Mouse (Mus musculus) CH12.LX (cell line): ENCODE measurements around the gene Uqcrc1. TPM values are rescaled to one million over a fixed set of nuclear protein-coding genes. Genes with fewer than 3 reads are reported as not detected.

Experiments used
- DNase-seq: peaks from one replicate; pipeline ENCODE4 v3.0.0-alpha.2; 2013; ENCODE audit errors: extremely low read depth
- H3K27ac ChIP-seq: 2 replicates; pipeline ENCODE4 v1.5.1; 2012; ENCODE audit warnings: low read depth, mild to moderate bottlenecking, control low read depth, moderate library complexity; ENCODE audit not compliant: insufficient read depth
- H3K27me3 ChIP-seq: replicated peaks from 2 replicates; pipeline ENCODE3; 2012; ENCODE audit warnings: inconsistent platforms
- H3K36me3 ChIP-seq, 2 experiments: replicated peaks in 1 of 2; 2 replicates each; pipeline versions ENCODE3 to v1.6.1; 2012; ENCODE audit warnings: inconsistent platforms in 1 of 2, low read length in 1 of 2, mild to moderate bottlenecking in 1 of 2, mixed read lengths in 1 of 2, moderate library complexity in 1 of 2; ENCODE audit not compliant: control insufficient read depth in 1 of 2, insufficient read depth in 1 of 2
- H3K4me1 ChIP-seq, 2 experiments: 2 replicates each; pipeline ENCODE4 v1.6.1; 2012; ENCODE audit warnings: inconsistent platforms in 1 of 2, moderate library complexity in 1 of 2; ENCODE audit not compliant: insufficient read depth in 2 of 2, control insufficient read depth in 1 of 2
- H3K4me2 ChIP-seq: 2 replicates; pipeline ENCODE4 v1.6.1; 2012; ENCODE audit warnings: low read depth, mild to moderate bottlenecking, control low read depth; ENCODE audit not compliant: poor library complexity, insufficient read depth, severe bottlenecking
- H3K4me3 ChIP-seq, 3 experiments: fragments of 150-350 bp in 1 of 3; sonication (generic) in 1 of 3; replicated peaks in 1 of 3; 2 replicates each; pipeline versions ENCODE3 to v1.5.1; 2011 to 2012; ENCODE audit warnings: low read depth in 2 of 3, low read length in 2 of 3, mild to moderate bottlenecking in 2 of 3, moderate library complexity in 2 of 3, control low read depth in 1 of 3, improper control_type of control experiment in 1 of 3, inconsistent platforms in 1 of 3, mixed read lengths in 1 of 3; ENCODE audit not compliant: poor library complexity in 1 of 3
- H3K79me2 ChIP-seq: replicated peaks from 2 replicates; pipeline ENCODE4 v1.6.1; 2012; ENCODE audit warnings: mild to moderate bottlenecking, moderate library complexity; ENCODE audit not compliant: control insufficient read depth, poor library complexity, insufficient read depth, severe bottlenecking; ENCODE audit errors: extremely low read depth
- H3K9ac ChIP-seq: 2 replicates; pipeline ENCODE4 v1.6.1; 2012; ENCODE audit warnings: low read depth, mild to moderate bottlenecking, control low read depth, moderate library complexity; ENCODE audit not compliant: insufficient read depth
- H3K9me3 ChIP-seq: replicated peaks from 2 replicates; pipeline ENCODE3; 2012; ENCODE audit warnings: low read length, inconsistent platforms, mixed read lengths
- BHLHE40 ChIP-seq: IDR thresholded peaks from 2 replicates; pipeline ENCODE4 v1.6.1; 2011; ENCODE audit warnings: mild to moderate bottlenecking, low read depth, low read length, improper control_type of control experiment
- CHD1 ChIP-seq: IDR thresholded peaks from 2 replicates; pipeline ENCODE4 v1.6.1; 2012; ENCODE audit warnings: low read depth, low read length, improper control_type of control experiment, inconsistent platforms
- E2F4 ChIP-seq: IDR thresholded peaks from 2 replicates; pipeline ENCODE4 v1.6.1; 2011; ENCODE audit warnings: low read depth, low read length, improper control_type of control experiment; ENCODE audit not compliant: insufficient replicate concordance
- ELF1 ChIP-seq: IDR thresholded peaks from 2 replicates; pipeline ENCODE4 v1.6.1; 2014; ENCODE audit warnings: low read depth, mild to moderate bottlenecking, inconsistent platforms, low read length, improper control_type of control experiment
- EP300 ChIP-seq: IDR thresholded peaks from 2 replicates; pipeline ENCODE4 v1.6.1; 2011; ENCODE audit warnings: low read length, improper control_type of control experiment
- ETS1 ChIP-seq: conservative IDR thresholded peaks from 2 replicates; pipeline ENCODE4 v1.6.1; 2012; ENCODE audit warnings: low read depth, mild to moderate bottlenecking, inconsistent platforms, low read length, improper control_type of control experiment, moderate library complexity
- GABPA ChIP-seq: IDR thresholded peaks from 2 replicates; pipeline ENCODE4 v1.6.1; 2012; ENCODE audit warnings: low read depth, low read length, improper control_type of control experiment, inconsistent platforms; ENCODE audit not compliant: insufficient replicate concordance
- HCFC1 ChIP-seq: IDR thresholded peaks from 2 replicates; pipeline ENCODE4 v1.6.1; 2012; ENCODE audit warnings: low read depth, mild to moderate bottlenecking, inconsistent platforms, low read length, improper control_type of control experiment
- JUN ChIP-seq: IDR thresholded peaks from 2 replicates; pipeline ENCODE4 v1.6.1; 2011; ENCODE audit warnings: low read depth, mild to moderate bottlenecking, low read length, improper control_type of control experiment, moderate library complexity; ENCODE audit not compliant: insufficient read depth
- JUND ChIP-seq: conservative IDR thresholded peaks from 2 replicates; pipeline ENCODE4 v1.6.1; 2011; ENCODE audit warnings: low read depth, low read length, improper control_type of control experiment
- KAT2A ChIP-seq: IDR thresholded peaks from 2 replicates; pipeline ENCODE4 v1.6.1; 2012; ENCODE audit warnings: low read length, improper control_type of control experiment, inconsistent platforms; ENCODE audit not compliant: insufficient replicate concordance
- MAX ChIP-seq: IDR thresholded peaks from 2 replicates; pipeline ENCODE4 v1.6.1; 2011; ENCODE audit warnings: low read length, improper control_type of control experiment
- MEF2A ChIP-seq: IDR thresholded peaks from 2 replicates; pipeline ENCODE4 v1.6.1; 2014; ENCODE audit warnings: low read depth, mild to moderate bottlenecking, inconsistent platforms, low read length, improper control_type of control experiment, borderline replicate concordance
- MXI1 ChIP-seq: IDR thresholded peaks from 2 replicates; pipeline ENCODE4 v1.6.1; 2011; ENCODE audit warnings: mild to moderate bottlenecking, low read depth, low read length, improper control_type of control experiment
- MYC ChIP-seq: IDR thresholded peaks from 2 replicates; pipeline ENCODE4 v1.6.1; 2011; ENCODE audit warnings: low read depth, mild to moderate bottlenecking, improper control_type of control experiment, low read length
- NELFE ChIP-seq: IDR thresholded peaks from 2 replicates; pipeline ENCODE4 v1.6.1; 2011; ENCODE audit warnings: low read depth, low read length, improper control_type of control experiment
- NRF1 ChIP-seq: IDR thresholded peaks from 2 replicates; pipeline ENCODE4 v1.6.1; 2014; ENCODE audit warnings: low read depth, mild to moderate bottlenecking, inconsistent platforms, low read length, improper control_type of control experiment, moderate library complexity
- PAX5 ChIP-seq: IDR thresholded peaks from 2 replicates; pipeline ENCODE4 v1.6.1; 2012; ENCODE audit warnings: low read length, inconsistent platforms, mixed read lengths
- POLR2A ChIP-seq: IDR thresholded peaks from 2 replicates; pipeline ENCODE4 v1.6.1; 2011; ENCODE audit warnings: low read depth, mild to moderate bottlenecking, improper control_type of control experiment, low read length
- POLR2AphosphoS2 ChIP-seq: IDR thresholded peaks from 2 replicates; pipeline ENCODE4 v1.6.1; 2011; ENCODE audit warnings: low read depth, low read length, improper control_type of control experiment
- RAD21 ChIP-seq: IDR thresholded peaks from 2 replicates; pipeline ENCODE4 v1.6.1; 2011; ENCODE audit warnings: low read depth, mild to moderate bottlenecking, low read length, improper control_type of control experiment, moderate library complexity
- RCOR1 ChIP-seq: conservative IDR thresholded peaks from 2 replicates; pipeline ENCODE4 v1.6.1; 2012; ENCODE audit warnings: low read depth, mild to moderate bottlenecking, inconsistent platforms, low read length, improper control_type of control experiment
- SMC3 ChIP-seq: IDR thresholded peaks from 2 replicates; pipeline ENCODE4 v1.6.1; 2011; ENCODE audit warnings: low read depth, low read length, improper control_type of control experiment
- TBP ChIP-seq: conservative IDR thresholded peaks from 2 replicates; pipeline ENCODE4 v1.6.1; 2011; ENCODE audit warnings: low read depth, low read length, improper control_type of control experiment
- TCF12 ChIP-seq: IDR thresholded peaks from 2 replicates; pipeline ENCODE4 v1.6.1; 2014; ENCODE audit warnings: low read depth, mild to moderate bottlenecking, inconsistent platforms, low read length, improper control_type of control experiment
- UBTF ChIP-seq: IDR thresholded peaks from 2 replicates; pipeline ENCODE4 v1.6.1; 2012; ENCODE audit warnings: low read depth, mild to moderate bottlenecking, inconsistent platforms, low read length, improper control_type of control experiment, moderate library complexity
- USF1 ChIP-seq: IDR thresholded peaks from 2 replicates; pipeline ENCODE4 v1.6.1; 2014; ENCODE audit warnings: low read depth, mild to moderate bottlenecking, inconsistent platforms, low read length, improper control_type of control experiment
- USF2 ChIP-seq: conservative IDR thresholded peaks from 2 replicates; pipeline ENCODE4 v1.6.1; 2011; ENCODE audit warnings: low read depth, low read length, improper control_type of control experiment
- ZC3H11A ChIP-seq: IDR thresholded peaks from 2 replicates; pipeline ENCODE4 v1.6.1; 2012; ENCODE audit warnings: low read depth, mild to moderate bottlenecking, inconsistent platforms, low read length, improper control_type of control experiment
- ZMIZ1 ChIP-seq: IDR thresholded peaks from 2 replicates; pipeline ENCODE4 v1.6.1; 2012; ENCODE audit warnings: low read depth, mild to moderate bottlenecking, inconsistent platforms, low read length, improper control_type of control experiment
- ZNF384 ChIP-seq: IDR thresholded peaks from 2 replicates; pipeline ENCODE4 v1.6.1; 2012; ENCODE audit warnings: low read depth, low read length, improper control_type of control experiment, inconsistent platforms
- dilution Hi-C: fragments of 300-500 bp; cut with MboI; formaldehyde crosslinking; loops from 2 replicates; pipeline ENCODE4 v1.14.3; 2020; ENCODE audit warnings: low sequenced_read_pairs; ENCODE audit not compliant: extremely low pct_unique_long_range_greater_than_20kb, extremely low pct_ligation_motif_present
- in situ Hi-C: fragments of 300-500 bp; cut with MboI; formaldehyde crosslinking; loops from 3 replicates; pipeline ENCODE4 v1.14.3; 2019; ENCODE audit warnings: low sequenced_read_pairs, low pct_ligation_motif_present, low pct_unique_long_range_greater_than_20kb, mixed read lengths
- polyA plus RNA-seq: library from polyadenylated mRNA; unstranded; fragments of >175 nt; gene quantifications from 2 replicates; pipeline ENCODE4 v1.2.1, GENCODE M21; 2012; ENCODE audit warnings: low read depth; ENCODE audit not compliant: insufficient read length
- total RNA-seq, 2 experiments: library from RNA; depleted of rRNA; stranded (reverse); fragments of 300-350 nt in 1 of 2; fragments of >200 nt in 1 of 2; gene quantifications; 2 replicates each; pipeline ENCODE4 v1.2.3; 2012 to 2014

The Uqcrc1 gene
- total and polyA plus RNA-seq, 3 experiments, result 301 to 351 (median 326) TPM

DNA sequence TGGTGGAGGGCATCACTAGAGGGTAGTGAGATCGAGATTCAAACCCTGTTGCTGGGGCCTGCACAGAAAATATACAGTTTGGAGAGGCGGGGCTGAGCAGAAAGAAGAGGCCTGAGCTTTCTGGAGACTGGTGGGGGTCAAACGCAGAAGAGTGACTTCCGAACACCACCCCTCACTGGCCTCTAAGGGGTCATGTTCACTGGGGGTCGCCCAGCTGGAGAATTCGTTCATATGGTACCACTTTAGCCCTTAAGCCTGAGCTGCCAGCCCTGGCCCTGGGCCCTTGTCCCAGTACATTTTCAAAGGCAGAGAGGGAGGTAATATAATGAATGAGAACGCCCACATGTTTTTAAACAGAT lies 54.0 kb downstream of the Uqcrc1 start:
- dilution Hi-C loops, result no loop called here
- Histone ChIP-seq H3K36me3 (no peaks in the 10 kb centered on the region), H3K27ac (no peak overlapping the region), H3K4me1 (peaks cover 16 to 52% of the 10 kb centered on the region in 2 experiments), H3K27me3 (no peaks in the 10 kb centered on the region), H3K9ac (peak overlapping the region; percentile 27; the same call in 1 of the 2 replicates), H3K4me2 (0 out of 2 replicates have a peak overlapping the region, but pooled peaks have one; percentile 99), H3K4me3 (no peak overlapping the region), H3K79me2 (no peaks in the 10 kb centered on the region), H3K9me3 (no peaks in the 10 kb centered on the region)
- TF ChIP-seq USF1, result no peak
- TF ChIP-seq PAX5, result no peak
- TF ChIP-seq ZMIZ1, result no peak
- TF ChIP-seq NRF1, result no peak
- in situ Hi-C loops, result no loop called here
- no peak for DNase-seq

DNA sequence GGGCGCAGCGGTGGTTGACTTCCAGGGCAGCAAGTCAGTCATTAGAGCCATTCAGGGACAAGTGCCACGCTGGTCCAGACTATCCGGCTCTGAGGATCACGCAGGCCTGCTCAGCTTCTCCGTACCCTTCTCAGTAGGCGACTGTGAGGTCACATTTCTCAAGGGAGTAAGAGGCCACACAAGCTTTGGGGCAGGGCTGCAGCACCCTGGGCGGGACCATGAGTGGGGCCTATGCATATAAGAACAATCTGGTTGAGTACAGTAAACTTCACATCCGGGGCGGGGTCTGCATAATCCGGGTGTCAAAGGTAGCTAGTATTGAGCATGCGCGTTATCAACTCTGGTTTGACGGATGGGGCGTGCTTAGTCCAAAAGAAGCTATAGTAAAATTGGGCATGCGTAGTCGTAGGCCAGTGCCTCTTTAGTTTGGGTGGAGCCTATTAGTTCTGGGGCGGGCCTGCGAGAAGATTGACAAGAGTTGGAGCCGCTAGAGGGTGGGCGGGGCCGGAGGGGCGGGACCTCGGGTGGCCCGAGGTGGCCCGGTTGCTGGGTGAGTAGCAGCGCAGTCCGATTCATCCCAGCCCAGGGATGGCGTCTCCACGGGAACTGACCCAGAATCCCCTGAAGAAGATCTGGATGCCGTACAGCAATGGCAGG lies 55.1 kb downstream of the Uqcrc1 start, which contains the start of gene Pfkfb4:
Gene Pfkfb4 (plus strand): TSS at position 351 of the 657 bp plus-strand sequence.
- peak within 1 kb of the TSS; percentile 99 for H3K4me2 ChIP-seq
- dilution Hi-C loops, result no loop called here
- H3K36me3 ChIP-seq, result no peaks in the 10 kb centered on the region
- H3K4me1 ChIP-seq, result peaks cover 19 to 60% of the 10 kb centered on the region in 2 experiments
- no peaks in the 10 kb centered on the region for H3K27me3 ChIP-seq
- H3K79me2 ChIP-seq, result no peaks in the 10 kb centered on the region
- no peaks in the 10 kb centered on the region for H3K9me3 ChIP-seq
- DNase-seq, result peak; percentile 100
- peak within 1 kb of the TSS; percentile 60 to 77 (median 61) for H3K4me3 ChIP-seq
- in situ Hi-C loops, result no loop called here
- peak within 1 kb of the TSS; percentile 86 for H3K9ac ChIP-seq
- peak within 1 kb of the TSS; percentile 67 for H3K27ac ChIP-seq
- TF ChIP-seq NRF1, result peak; percentile 85
- no peak for TF ChIP-seq ZC3H11A
- peak; percentile 44; the same call in 1 of the 2 replicates for TF ChIP-seq ETS1
- TF ChIP-seq KAT2A, result 0 out of 2 replicates have a peak, but pooled peaks have one; percentile 60
- TF ChIP-seq HCFC1, result peak; percentile 66
- TF ChIP-seq NELFE, result peak; percentile 97
- peak; percentile 78; the same call in 1 of the 2 replicates for TF ChIP-seq POLR2AphosphoS2
- TF ChIP-seq MXI1, result peak; percentile 65; the same call in 1 of the 2 replicates
- TF ChIP-seq MAX, result peak; percentile 83
- peak; percentile 90 for TF ChIP-seq TCF12
- no peak for TF ChIP-seq JUND
- TF ChIP-seq EP300, result peak; percentile 48; the same call in 1 of the 2 replicates
- TF ChIP-seq TBP, result peak; percentile 86; the same call in 1 of the 2 replicates
- TF ChIP-seq GABPA, result no peak
- no peak for TF ChIP-seq USF1
- TF ChIP-seq CHD1, result no peak
- no peak for TF ChIP-seq SMC3
- 0 out of 2 replicates have a peak, but pooled peaks have one; percentile 69 for TF ChIP-seq E2F4
- TF ChIP-seq RCOR1, result no peak
- no peak for TF ChIP-seq ZNF384
- TF ChIP-seq UBTF, result no peak
- TF ChIP-seq POLR2A, result peak; percentile 96
- no peak for TF ChIP-seq RAD21
- peak; percentile 75; the same call in 1 of the 2 replicates for TF ChIP-seq MEF2A
- TF ChIP-seq ELF1, result peak; percentile 55
- peak; percentile 78 for TF ChIP-seq MYC
- TF ChIP-seq JUN, result no peak
- no peak for TF ChIP-seq USF2
- peak; percentile 26; the same call in 1 of the 2 replicates for TF ChIP-seq BHLHE40
